Mouse (Mus musculus) megakaryocyte, embryonic 14.5 days (primary cell): ENCODE results near the gene Abca7.

ENCODE experiments used
- FLI1 ChIP-seq: IDR thresholded peaks from 2 replicates; pipeline ENCODE4 v1.6.1; 2012; ENCODE audit warnings: low read length, inconsistent platforms, mixed read lengths
- GATA1 ChIP-seq: IDR thresholded peaks from 3 replicates; pipeline ENCODE4 v1.6.1; 2012; ENCODE audit warnings: mixed read lengths, low read length, inconsistent platforms, borderline replicate concordance

DNA sequence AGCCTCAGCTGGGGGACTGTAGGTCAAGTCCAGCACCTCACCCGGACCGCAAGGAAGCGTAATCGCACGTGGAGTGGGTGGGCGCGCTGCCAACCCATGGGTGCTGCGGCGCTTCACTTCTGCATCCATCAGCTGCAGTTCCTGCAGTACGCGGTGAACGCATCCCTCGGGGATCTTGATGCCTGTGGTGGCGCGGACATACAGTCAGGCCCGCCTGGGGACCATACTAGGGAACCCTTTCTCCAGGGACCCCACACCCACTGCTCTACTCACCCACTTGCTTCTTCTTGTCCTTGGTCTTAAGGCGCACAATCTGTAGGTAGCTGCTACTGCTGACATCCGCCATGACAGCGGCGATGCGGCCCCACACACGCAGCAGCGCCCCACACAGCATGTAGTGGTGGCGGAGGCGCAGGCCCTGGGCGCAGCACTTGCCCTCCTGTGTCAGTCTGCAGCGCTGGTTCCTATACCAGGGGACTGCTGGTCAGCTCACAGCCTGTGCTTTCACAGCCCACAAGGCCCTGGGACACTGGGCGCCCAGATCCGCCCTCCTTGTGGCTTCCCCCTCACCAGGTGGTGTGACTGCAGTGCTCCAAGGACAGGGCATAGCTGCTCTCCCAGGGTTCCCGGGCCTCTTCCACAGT, 61.5 kb downstream of the Abca7 start:
- TF ChIP-seq GATA1 (no peak), FLI1 (no peak)
